Mouse (Mus musculus): ENCODE data around the gene Mtss1l. TPM values are rescaled to one million over a fixed set of nuclear protein-coding genes. Genes with fewer than 3 reads are reported as not detected.

The Mtss1l gene
- polyA plus RNA-seq (2015; fragmentation: Illumina TruSeq; extraction: RNeasy Lipid Tissue Mini Kit (QIAGEN cat#74804); ENCODE audit: low read depth, low replicate concordance), result 105 TPM

GRCm38 (mm10) chr8:110720685-110721598, at the start of gene Mtss1l:
TSS of gene Mtss1l (plus strand) at chr8:110721476.

Other genes with a start within 250 kb of the Mtss1l start
- 17.6 TPM for gene Vac14, start 102.9 kb upstream of the Mtss1l start, polyA plus RNA-seq (2015; fragmentation: Illumina TruSeq; extraction: RNeasy Lipid Tissue Mini Kit (QIAGEN cat#74804); ENCODE audit: low read depth, low replicate concordance)
- gene Il34, start 84.4 kb downstream of the Mtss1l start, polyA plus RNA-seq (2015; fragmentation: Illumina TruSeq; extraction: RNeasy Lipid Tissue Mini Kit (QIAGEN cat#74804); ENCODE audit: low read depth, low replicate concordance), result 92.1 TPM
- 42.8 TPM for gene Cog4, start 125.1 kb downstream of the Mtss1l start, polyA plus RNA-seq (2015; fragmentation: Illumina TruSeq; extraction: RNeasy Lipid Tissue Mini Kit (QIAGEN cat#74804); ENCODE audit: low read depth, low replicate concordance)
- 40.0 TPM for gene Sf3b3, start 125.3 kb downstream of the Mtss1l start, polyA plus RNA-seq (2015; fragmentation: Illumina TruSeq; extraction: RNeasy Lipid Tissue Mini Kit (QIAGEN cat#74804); ENCODE audit: low read depth, low replicate concordance)
- gene Fuk, start 181.0 kb downstream of the Mtss1l start, polyA plus RNA-seq (2015; fragmentation: Illumina TruSeq; extraction: RNeasy Lipid Tissue Mini Kit (QIAGEN cat#74804); ENCODE audit: low read depth, low replicate concordance), result 10.2 TPM
- gene St3gal2, start 198.4 kb downstream of the Mtss1l start, polyA plus RNA-seq (2015; fragmentation: Illumina TruSeq; extraction: RNeasy Lipid Tissue Mini Kit (QIAGEN cat#74804); ENCODE audit: low read depth, low replicate concordance), result 55.0 TPM